Mouse (Mus musculus) kidney, postnatal 0 days (tissue): ENCODE data around the gene Rassf1. TPM values are rescaled to one million over a fixed set of nuclear protein-coding genes. Genes with fewer than 3 reads are reported as not detected.

Source experiments
- ATAC-seq: fragments of 200-750 bp; cut with Nextera tagmentation; replicated peaks from 2 replicates; pipeline ENCODE4 v1.8.0; 2017; ENCODE audit warnings: low read depth, moderate number of reproducible peaks, moderate TSS enrichment, moderate library complexity; ENCODE audit not compliant: low FRiP score
- DNase-seq: peaks from one replicate; pipeline ENCODE4 v3.0.0-alpha.2; 2016; ENCODE audit warnings: low spot score
- H3K27ac ChIP-seq: fragments of 300-500 bp; sonication (generic); 2 replicates; pipeline ENCODE4 v1.5.1; 2014; ENCODE audit warnings: mild to moderate bottlenecking
- H3K27me3 ChIP-seq: fragments of 300-500 bp; sonication (generic); 2 replicates; pipeline ENCODE4 v1.6.1; 2014; ENCODE audit warnings: low read length, mixed read lengths; ENCODE audit not compliant: insufficient read depth
- H3K36me3 ChIP-seq: fragments of 300-500 bp; sonication (generic); 2 replicates; pipeline ENCODE4 v1.6.1; 2014; ENCODE audit warnings: low read length, mixed read lengths; ENCODE audit not compliant: insufficient read depth
- H3K4me1 ChIP-seq: fragments of 300-500 bp; sonication (generic); replicated peaks from 2 replicates; pipeline ENCODE4 v1.6.1; 2014; ENCODE audit warnings: antibody characterized with exemption, low read length, mixed read lengths; ENCODE audit not compliant: insufficient read depth
- H3K4me2 ChIP-seq: fragments of 300-500 bp; sonication (generic); 2 replicates; pipeline ENCODE4 v1.6.1; 2014; ENCODE audit warnings: mild to moderate bottlenecking, low read length, moderate library complexity, mixed read lengths
- H3K4me3 ChIP-seq: fragments of 300-500 bp; sonication (generic); replicated peaks from 2 replicates; pipeline ENCODE4 v1.5.1; 2014; ENCODE audit warnings: low read depth, low read length
- H3K9ac ChIP-seq: fragments of 300-500 bp; sonication (generic); 2 replicates; pipeline ENCODE4 v1.6.1; 2014; ENCODE audit warnings: low read depth, low read length
- H3K9me3 ChIP-seq: fragments of 300-500 bp; sonication (generic); replicated peaks from 2 replicates; pipeline ENCODE4 v1.6.1; 2016; ENCODE audit warnings: low read length, inconsistent platforms, mixed read lengths
- CTCF ChIP-seq: IDR thresholded peaks from 2 replicates; pipeline ENCODE4 v1.5.1; 2016; ENCODE audit warnings: antibody characterized with exemption, low read depth, mild to moderate bottlenecking, moderate library complexity
- WGBS: fragments of 180-500 bp; shearing (Covaris S2); extraction: QIAGEN DNeasy Blood & Tissue Kit; methylation state at CpG from one replicate; pipeline ENCODE4 v1.1.7; 2014; 5-methylcytosine and 5-hydroxymethylcytosine counted together
- polyA plus RNA-seq: library from polyadenylated mRNA; unstranded; fragments of >200 nt; fragmentation: Nextera tagmentation; extraction: Ambion mirVana; gene quantifications from 2 replicates; pipeline ENCODE4 v1.2.1, GENCODE M21; 2015

Rassf1 gene
- polyA plus RNA-seq, 1 experiment from 2014 or later: 49.8 TPM

- DNase-seq: peak; percentile 88
- Histone ChIP-seq H3K4me2 (peak overlapping the region; percentile 75), H3K36me3 (peaks cover 15% of the 10 kb centered on the region), H3K27me3 (no peaks in the 10 kb centered on the region), H3K9me3 (no peaks in the 10 kb centered on the region), H3K9ac (peak overlapping the region; percentile 59), H3K4me1 (peaks cover 49% of the 10 kb centered on the region), H3K4me3 (peak overlapping the region; percentile 38), H3K27ac (peak overlapping the region; percentile 97)
- TF ChIP-seq CTCF: no peak
- WGBS: 2% methylated on average over 37 of the region's 37 CpGs
- ATAC-seq: peak; percentile 45
These were observed 2.4 kb downstream of the Rassf1 start for GRCm38 (mm10) chr9:107553541-107554318.

GRCm38 (mm10) chr9:107554319-107554825 is 3.0 kb downstream of the Rassf1 start:
- H3K4me1 ChIP-seq: peaks cover 49% of the 10 kb centered on the region

DNA sequence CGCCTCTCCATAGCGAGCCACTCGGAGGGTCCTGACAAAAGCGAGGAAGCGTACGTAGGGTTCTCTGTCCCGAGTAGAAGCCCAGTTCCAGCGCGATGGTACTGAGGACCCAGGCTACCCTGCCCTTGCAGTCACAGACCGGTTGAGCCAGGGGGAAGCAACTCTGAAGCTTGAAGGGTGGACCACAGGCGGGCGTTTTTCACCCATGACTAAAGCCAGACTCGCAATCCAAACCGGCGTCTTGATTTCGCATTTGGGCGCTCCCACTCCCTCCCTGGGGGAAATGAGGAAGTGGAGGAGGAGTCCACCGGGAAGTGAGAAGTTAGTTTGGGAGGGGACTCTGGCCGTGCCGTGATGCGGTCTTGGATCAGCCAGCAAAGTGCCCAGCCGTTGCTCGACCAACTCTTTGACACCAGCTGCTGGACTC is 3.7 kb downstream of the Rassf1 start:
- Histone ChIP-seq H3K27me3 (no peaks in the 10 kb centered on the region), H3K4me1 (peaks cover 49% of the 10 kb centered on the region), H3K27ac (peak overlapping the region; percentile 97), H3K36me3 (peaks cover 27% of the 10 kb centered on the region), H3K4me2 (peak overlapping the region; percentile 83), H3K4me3 (peak overlapping the region; percentile 70), H3K9me3 (no peaks in the 10 kb centered on the region), H3K9ac (peak overlapping the region; percentile 79)
- peak; percentile 94 for DNase-seq
- no peak for TF ChIP-seq CTCF
- peak; percentile 13 for ATAC-seq
- WGBS: 2% methylated on average over 23 of the region's 23 CpGs

More at GRCm38 (mm10) chr9:107554319-107554825, 3.0 kb downstream of the Rassf1 start:
- Histone ChIP-seq H3K36me3 (peaks cover 21% of the 10 kb centered on the region), H3K27ac (peak overlapping the region; percentile 97), H3K4me3 (peak overlapping the region; percentile 70), H3K4me2 (peak overlapping the region; percentile 83), H3K9me3 (no peaks in the 10 kb centered on the region), H3K9ac (peak overlapping the region; percentile 79), H3K27me3 (no peaks in the 10 kb centered on the region)
- DNase-seq (peak; percentile 98), ATAC-seq (peak; percentile 87)
- under 1% methylated on average over 53 of the region's 53 CpGs for WGBS
- peak; percentile 39; the same call in 1 of the 2 replicates for TF ChIP-seq CTCF

DNA sequence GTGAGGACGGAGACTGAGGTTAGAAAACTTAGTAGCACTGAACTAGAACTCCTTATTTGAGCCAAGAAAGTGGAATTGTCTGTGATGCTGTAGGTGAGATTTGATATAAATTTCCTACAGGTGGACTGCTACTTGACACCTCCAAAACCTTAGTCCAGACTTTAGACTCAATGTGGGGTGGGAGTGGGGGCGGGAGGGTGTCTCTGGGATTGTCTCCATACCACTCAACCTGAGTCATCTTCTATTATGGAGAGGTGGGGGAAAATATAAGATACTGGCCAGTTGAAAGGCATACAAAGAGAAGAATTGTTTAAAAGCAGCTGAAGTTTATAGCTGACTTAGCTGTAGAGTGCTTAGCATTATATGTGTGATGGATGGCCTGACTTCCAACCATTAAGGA is 4.3 kb downstream of the Rassf1 start:
- Histone ChIP-seq H3K27me3 (no peaks in the 10 kb centered on the region), H3K9me3 (no peaks in the 10 kb centered on the region), H3K36me3 (peaks cover 34% of the 10 kb centered on the region), H3K4me3 (peak overlapping the region; percentile 70), H3K4me2 (peak overlapping the region; percentile 83), H3K9ac (peak overlapping the region; percentile 79; the same call in 1 of the 2 replicates), H3K4me1 (peaks cover 48% of the 10 kb centered on the region), H3K27ac (peak overlapping the region; percentile 97)
- TF ChIP-seq CTCF: no peak
- no peak for DNase-seq
- WGBS: 23% methylated on average over 2 of the region's 2 CpGs
- ATAC-seq: no peak

GRCm38 (mm10) chr9:107556346-107556745 is 5.0 kb downstream of the Rassf1 start:
- no peak overlapping the region for H3K27ac ChIP-seq
- WGBS: 56% methylated on average over 3 of the region's 3 CpGs
- TF ChIP-seq CTCF: no peak
- peak overlapping the region; percentile 83 for H3K4me2 ChIP-seq
- no peaks in the 10 kb centered on the region for H3K9me3 ChIP-seq
- ATAC-seq (no peak), DNase-seq (no peak)
- no peaks in the 10 kb centered on the region for H3K27me3 ChIP-seq
- peaks cover 40% of the 10 kb centered on the region for H3K36me3 ChIP-seq
- H3K9ac ChIP-seq: peak overlapping the region; percentile 79; the same call in 1 of the 2 replicates
- peaks cover 41% of the 10 kb centered on the region for H3K4me1 ChIP-seq
- peak overlapping the region; percentile 70; the same call in 1 of the 2 replicates for H3K4me3 ChIP-seq

DNA sequence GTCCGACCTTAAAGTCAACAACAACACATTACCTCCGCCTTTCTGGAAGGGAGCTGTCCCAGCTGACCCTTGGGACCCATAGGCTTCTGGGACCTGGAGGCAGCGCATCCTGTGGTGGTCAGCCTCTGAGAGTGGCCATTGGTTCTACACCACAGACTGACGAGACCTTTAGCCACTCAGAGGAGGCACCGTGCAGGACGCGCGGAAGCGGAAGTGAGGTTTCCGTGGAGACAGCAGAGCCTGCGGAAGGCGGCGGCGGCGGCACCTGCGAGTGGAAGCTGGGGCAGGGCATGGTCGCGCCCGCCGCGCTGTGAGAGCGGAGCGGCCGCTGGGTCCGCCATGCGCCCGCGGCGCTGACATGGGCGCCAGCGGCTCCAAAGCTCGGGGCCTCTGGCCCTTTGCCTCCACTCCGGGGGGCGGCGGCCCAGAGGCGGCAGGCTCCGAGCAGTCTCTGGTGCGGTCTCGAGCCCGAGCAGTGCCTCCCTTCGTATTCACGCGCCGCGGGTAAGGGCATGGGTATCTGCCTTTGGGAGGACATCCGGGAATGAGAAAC is 11.8 kb downstream of the Rassf1 start, which contains the start of gene Tusc2:
Gene Tusc2 (plus strand): TSS at position 227 of the 553 bp plus-strand sequence.
- Histone ChIP-seq H3K4me1 (peaks cover 16% of the 10 kb centered on the region; the same call in 1 of the 2 replicates), H3K9me3 (no peaks in the 10 kb centered on the region), H3K4me2 (peak within 1 kb of the TSS; percentile 87), H3K4me3 (peak within 1 kb of the TSS; percentile 63), H3K27me3 (no peaks in the 10 kb centered on the region), H3K27ac (peak within 1 kb of the TSS; percentile 76), H3K36me3 (peaks cover 42% of the 10 kb centered on the region), H3K9ac (peak within 1 kb of the TSS; percentile 73)
- TF ChIP-seq CTCF: no peak
- DNase-seq: peak; percentile 97
- peak; percentile 92 for ATAC-seq
- under 1% methylated on average over 46 of the region's 46 CpGs for WGBS
